Mouse (Mus musculus) liver, embryonic 14.5 days (tissue): ENCODE measurements around the gene Rnaseh2c. TPM values are rescaled to one million over a fixed set of nuclear protein-coding genes. Genes with fewer than 3 reads are reported as not detected.

ENCODE experiments used
- ATAC-seq: fragments of 200-750 bp; cut with Nextera tagmentation; 2 replicates; pipeline ENCODE4 v1.8.0; 2017; ENCODE audit warnings: moderate number of reproducible peaks, mild to moderate bottlenecking, moderate library complexity; ENCODE audit not compliant: insufficient read depth
- DNase-seq, 3 experiments: peaks; one replicate each; pipeline ENCODE4 v3.0.0-alpha.2; 2012 to 2013; ENCODE audit warnings: low read depth in 3 of 3, low spot score in 3 of 3
- H3K27ac ChIP-seq: fragments of 300-500 bp; sonication (generic); 2 replicates; pipeline ENCODE4 v1.5.1; 2014; ENCODE audit warnings: moderate library complexity, mild to moderate bottlenecking, control low read depth, inconsistent platforms
- H3K27me3 ChIP-seq: fragments of 300-500 bp; sonication (generic); 2 replicates; pipeline ENCODE4 v1.6.1; 2014; ENCODE audit warnings: mild to moderate bottlenecking, low read length, moderate library complexity; ENCODE audit not compliant: control insufficient read depth, insufficient read depth
- H3K36me3 ChIP-seq: fragments of 300-500 bp; sonication (generic); replicated peaks from 2 replicates; pipeline ENCODE4 v1.6.1; 2014; ENCODE audit warnings: low read depth; ENCODE audit not compliant: control insufficient read depth, insufficient read depth
- H3K4me1 ChIP-seq, 2 experiments: fragments of 200-500 bp in 1 of 2; fragments of 300-500 bp in 1 of 2; sonication (generic) in 1 of 2; replicated peaks; 2 replicates each; pipeline ENCODE4 v1.6.1; 2012 to 2014; ENCODE audit warnings: antibody characterized with exemption in 1 of 2, inconsistent platforms in 1 of 2, low read length in 1 of 2; ENCODE audit not compliant: control insufficient read depth in 2 of 2, insufficient read depth in 2 of 2
- H3K4me2 ChIP-seq: fragments of 300-500 bp; sonication (generic); 2 replicates; pipeline ENCODE4 v1.6.1; 2014; ENCODE audit warnings: low read depth, mild to moderate bottlenecking, control low read depth, moderate library complexity
- H3K4me3 ChIP-seq, 2 experiments: fragments of 200-500 bp in 1 of 2; fragments of 300-500 bp in 1 of 2; sonication (generic) in 1 of 2; 2 replicates each; pipeline ENCODE4 v1.5.1; 2012 to 2014; ENCODE audit warnings: low read depth in 2 of 2, low read length in 2 of 2, mild to moderate bottlenecking in 2 of 2, control low read depth in 1 of 2, inconsistent platforms in 1 of 2, moderate library complexity in 1 of 2; ENCODE audit not compliant: insufficient read depth in 1 of 2
- H3K9ac ChIP-seq: fragments of 300-500 bp; sonication (generic); replicated peaks from 2 replicates; pipeline ENCODE4 v1.6.1; 2014; ENCODE audit warnings: mild to moderate bottlenecking, control low read depth, moderate library complexity
- H3K9me3 ChIP-seq: fragments of 300-500 bp; sonication (generic); 2 replicates; pipeline ENCODE4 v1.6.1; 2016; ENCODE audit warnings: low read length, mixed read lengths; ENCODE audit not compliant: control insufficient read depth
- CTCF ChIP-seq: IDR thresholded peaks from 2 replicates; pipeline ENCODE4 v1.5.1; 2016; ENCODE audit warnings: antibody characterized with exemption, low read depth, control low read depth
- EP300 ChIP-seq: IDR thresholded peaks from 2 replicates; pipeline ENCODE4 v1.6.1; 2016; ENCODE audit warnings: antibody characterized with exemption, low read depth
- WGBS: fragments of 180-500 bp; shearing (Covaris S2); extraction: QIAGEN DNeasy Blood & Tissue Kit; methylation state at CpG from one replicate; pipeline ENCODE4 v1.1.7; 2014; ENCODE audit not compliant: insufficient replicate concordance; 5-methylcytosine and 5-hydroxymethylcytosine counted together
- polyA plus RNA-seq, 2 experiments: library from polyadenylated mRNA; depleted of rRNA in 1 of 2; stranded (reverse) in 1 of 2; unstranded in 1 of 2; fragments of >200 nt; fragmentation: Nextera tagmentation in 1 of 2; extraction: Ambion mirVana in 1 of 2; gene quantifications; 2 replicates each; pipeline versions ENCODE4 v1.2.1 to v1.2.3; 2012 to 2014

Rnaseh2c gene
- polyA plus RNA-seq, 2 experiments, result 87.7 to 129 TPM

DNA sequence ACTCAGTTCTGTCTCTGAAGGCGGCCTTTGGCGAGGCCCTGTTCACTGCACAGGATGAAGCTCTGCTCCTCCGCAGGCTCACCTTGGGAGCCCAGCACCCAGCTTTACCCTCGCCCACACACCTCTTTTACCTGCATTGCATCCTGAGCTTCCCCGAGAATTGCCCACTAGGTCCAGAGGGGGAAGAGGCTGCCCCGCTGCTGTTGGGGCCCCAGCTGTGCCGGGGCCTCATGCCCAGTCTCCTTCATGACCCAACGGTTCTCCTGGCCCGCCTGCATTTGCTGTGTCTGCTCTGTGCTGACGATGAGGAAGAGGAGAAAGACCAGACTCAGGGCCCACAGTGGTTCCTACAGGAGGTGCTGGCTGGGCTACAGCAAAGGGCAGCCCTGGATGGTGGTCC is 32.2 kb upstream of the Rnaseh2c start:
- DNase-seq, result no peak
- TF ChIP-seq CTCF, result no peak
- TF ChIP-seq EP300, result no peak
- no peak for ATAC-seq

DNA sequence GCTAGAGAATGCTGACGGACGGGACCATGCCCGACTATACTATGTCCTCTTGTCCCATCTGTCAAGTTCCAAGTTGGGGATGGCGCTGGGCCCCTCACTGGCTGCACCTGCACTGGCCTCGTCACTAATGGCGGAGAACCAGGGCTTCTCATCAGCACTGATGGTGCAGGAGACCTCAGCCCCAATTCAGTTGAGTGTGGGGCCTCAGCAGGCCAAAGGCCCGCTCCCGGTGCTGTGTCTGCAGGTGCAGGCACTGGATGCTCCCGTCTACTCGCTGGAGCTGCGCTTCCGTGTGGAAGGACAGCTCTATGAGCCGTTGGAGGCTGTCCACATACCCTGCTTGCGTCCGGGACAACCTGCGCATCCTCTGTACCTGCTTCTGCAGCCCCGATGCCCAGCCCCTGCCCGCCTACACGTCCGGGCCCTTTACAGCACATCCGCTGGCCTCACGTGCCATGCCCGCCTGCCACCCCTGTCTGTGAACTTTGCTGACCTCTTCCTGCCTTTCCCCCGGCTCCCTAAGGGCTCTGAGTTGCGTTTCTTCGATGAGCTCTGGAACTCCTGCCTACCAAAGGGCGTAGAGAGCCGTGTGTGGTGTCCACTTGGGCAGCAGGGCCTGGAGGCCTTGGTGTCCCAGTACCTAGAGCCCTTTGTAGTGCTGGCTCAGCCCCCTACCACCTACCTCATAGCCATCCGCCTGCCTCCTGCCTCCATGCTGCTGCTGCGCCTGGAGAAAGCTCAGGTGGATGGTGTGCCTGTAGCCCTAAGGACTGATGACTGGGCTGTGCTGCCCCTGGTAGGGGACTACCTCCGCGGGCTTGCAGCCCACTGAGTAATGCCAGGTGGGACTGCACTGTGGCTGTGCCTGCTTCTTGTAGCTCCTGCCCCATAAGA is 31.1 kb upstream of the Rnaseh2c start:
- 81% methylated on average over 32 of the region's 32 CpGs for WGBS
- no peak overlapping the region for H3K4me3 ChIP-seq
- TF ChIP-seq EP300 (no peak), CTCF (no peak)
- no peak overlapping the region for H3K4me2 ChIP-seq
- DNase-seq, result no peak
- H3K9ac ChIP-seq, result no peak overlapping the region
- H3K9me3 ChIP-seq, result no peaks in the 10 kb centered on the region
- no peaks in the 10 kb centered on the region for H3K36me3 ChIP-seq
- no peaks in the 10 kb centered on the region for H3K27me3 ChIP-seq
- no peak overlapping the region for H3K27ac ChIP-seq
- H3K4me1 ChIP-seq, result peaks cover 3 to 8% of the 10 kb centered on the region in 2 experiments
- no peak for ATAC-seq

More for the DNA sequence above, 32.2 kb upstream of the Rnaseh2c start:
- Histone ChIP-seq H3K36me3 (no peaks in the 10 kb centered on the region), H3K27me3 (no peaks in the 10 kb centered on the region; the same call in 1 of the 2 replicates), H3K9me3 (no peaks in the 10 kb centered on the region), H3K27ac (no peak overlapping the region), H3K4me2 (peak overlapping the region; percentile 93; the same call in 1 of the 2 replicates), H3K4me3 (no peak overlapping the region), H3K4me1 (peaks cover 3 to 8% of the 10 kb centered on the region in 2 experiments), H3K9ac (no peak overlapping the region)
- WGBS, result 70% methylated on average over 10 of the region's 10 CpGs

DNA sequence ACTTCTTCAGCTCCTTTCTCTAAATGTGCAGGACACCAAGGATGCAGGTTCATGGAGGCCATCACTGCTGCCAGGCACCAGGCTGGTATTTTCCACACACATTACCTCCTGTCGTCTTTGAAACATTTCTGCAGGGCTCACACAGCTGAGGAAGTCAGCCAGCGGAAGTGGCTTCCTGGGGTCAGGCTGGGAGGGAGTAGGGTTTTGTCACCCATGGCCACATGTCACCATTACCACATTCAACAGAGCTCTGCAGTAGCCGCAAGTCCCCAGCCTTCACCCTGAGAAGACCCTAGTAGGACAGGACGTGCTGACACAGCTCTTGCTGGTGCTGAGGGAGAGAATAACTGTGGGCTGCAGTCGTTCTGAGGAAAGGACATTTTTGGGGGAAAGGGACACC is 29.8 kb upstream of the Rnaseh2c start:
- H3K27me3 ChIP-seq, result no peaks in the 10 kb centered on the region
- ATAC-seq, result no peak
- WGBS, result 37% methylated on average over 5 of the region's 5 CpGs
- H3K9me3 ChIP-seq, result no peaks in the 10 kb centered on the region
- no peaks in the 10 kb centered on the region for H3K36me3 ChIP-seq
- H3K27ac ChIP-seq, result no peak overlapping the region
- DNase-seq, result peak in 1 of 3 experiments; percentile 29
- H3K9ac ChIP-seq, result no peak overlapping the region
- H3K4me2 ChIP-seq, result no peak overlapping the region
- no peak for TF ChIP-seq CTCF
- TF ChIP-seq EP300, result no peak
- H3K4me1 ChIP-seq, result peaks cover 3 to 8% of the 10 kb centered on the region in 2 experiments
- no peak overlapping the region for H3K4me3 ChIP-seq

DNA sequence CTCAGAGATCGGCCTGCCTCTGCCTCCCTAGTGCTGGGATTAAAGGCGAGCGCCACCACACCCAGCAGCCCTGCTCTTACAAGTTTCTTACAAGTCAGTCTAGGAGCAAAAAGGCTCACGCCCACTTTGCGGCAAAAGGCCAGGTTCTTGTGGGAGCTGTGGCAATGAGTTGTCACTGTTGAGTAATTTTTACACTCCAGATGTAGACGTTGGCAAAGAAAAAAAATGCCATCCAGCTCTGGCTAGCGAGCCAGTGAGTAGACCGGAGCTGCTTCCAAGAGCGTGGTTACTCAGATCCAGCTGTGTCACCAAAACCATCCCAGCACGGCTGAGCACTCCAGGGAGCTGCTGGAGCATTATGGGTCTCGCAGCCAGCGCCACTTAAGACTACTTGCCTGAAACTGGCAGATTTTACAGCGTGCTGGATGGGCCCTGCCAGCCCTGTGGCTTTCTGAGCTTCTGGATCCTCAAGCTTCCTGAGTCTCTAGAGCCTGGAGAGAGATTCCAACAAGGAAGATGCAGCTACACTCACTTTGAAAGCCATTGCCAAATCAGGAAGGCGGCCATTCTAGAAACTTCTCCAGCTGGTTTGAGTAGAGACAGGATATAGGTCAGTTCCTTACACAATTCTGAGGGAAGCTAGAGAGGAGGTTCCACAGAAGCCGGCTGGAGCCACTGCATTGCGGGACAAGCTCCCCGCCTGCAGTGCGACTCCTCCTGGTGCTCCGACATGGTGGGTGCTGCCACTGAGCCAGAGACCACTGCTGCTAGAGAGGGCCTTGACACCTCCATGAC is 29.1 kb upstream of the Rnaseh2c start:
- Histone ChIP-seq H3K4me3 (no peak overlapping the region), H3K4me1 (0 out of 4 replicates have a peak, but pooled peaks cover 0 to 4% of the 10 kb centered on the region in 2 experiments), H3K9me3 (no peaks in the 10 kb centered on the region), H3K36me3 (no peaks in the 10 kb centered on the region), H3K27ac (no peak overlapping the region), H3K27me3 (no peaks in the 10 kb centered on the region), H3K4me2 (no peak overlapping the region), H3K9ac (no peak overlapping the region)
- WGBS, result 63% methylated on average over 19 of the region's 19 CpGs
- no peak for ATAC-seq
- TF ChIP-seq CTCF, result no peak
- TF ChIP-seq EP300, result no peak
- peak in 1 of 3 experiments; percentile 29 for DNase-seq

DNA sequence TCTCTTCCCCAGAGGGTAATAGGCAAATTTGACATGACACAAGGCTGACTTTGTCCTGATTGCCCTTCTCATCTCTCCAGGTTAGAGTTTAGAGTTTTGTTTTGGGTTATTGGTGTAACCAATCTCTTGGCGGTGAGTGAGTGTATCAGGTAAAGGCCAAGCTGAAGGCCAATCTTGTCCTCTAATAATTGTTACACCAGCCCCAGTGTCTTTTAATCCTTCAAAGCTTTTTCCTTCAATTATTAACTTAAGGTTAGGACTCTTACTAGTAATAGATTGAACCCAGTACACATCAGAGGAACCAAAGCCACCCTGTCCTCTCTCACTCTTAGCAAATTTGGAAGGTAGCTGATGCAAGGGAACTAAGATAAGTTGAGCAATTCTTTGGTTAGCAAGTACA is 26.3 kb upstream of the Rnaseh2c start:
- 66% methylated on average over 1 of the region's 1 CpGs for WGBS
- no peak overlapping the region for H3K27ac ChIP-seq
- ATAC-seq (no peak), DNase-seq (no peak)
- H3K9me3 ChIP-seq, result no peaks in the 10 kb centered on the region
- no peaks in the 10 kb centered on the region for H3K36me3 ChIP-seq
- no peaks in the 10 kb centered on the region for H3K4me1 ChIP-seq
- no peak overlapping the region for H3K9ac ChIP-seq
- H3K27me3 ChIP-seq, result no peaks in the 10 kb centered on the region
- no peak for TF ChIP-seq EP300
- H3K4me3 ChIP-seq, result no peak overlapping the region
- H3K4me2 ChIP-seq, result no peak overlapping the region
